Mouse (Mus musculus): ENCODE measurements around the gene Il1rap.

- TF ChIP-seq CTCF (IDR thresholded peaks at IDR 0.05; ENCODE audit: low read depth) (no peak), EP300 (IDR thresholded peaks at IDR 0.05; ENCODE audit: low read depth) (no peak)
These were observed 109.8 kb downstream of the Il1rap start for GRCm38 (mm10) chr16:26691294-26691693.

All from liver, embryonic 14.5 days (tissue).